Mouse (Mus musculus) cerebellum, adult 2 months (tissue): ENCODE data around the gene Cpd.

Experiments used
- CTCF ChIP-seq: fragments of 200-500 bp; IDR thresholded peaks from 2 replicates; pipeline ENCODE4 v1.5.1; 2011; ENCODE audit warnings: low read depth, mild to moderate bottlenecking, control low read depth, low read length, moderate library complexity, borderline replicate concordance; ENCODE audit not compliant: insufficient read depth
- POLR2A ChIP-seq: fragments of 200-500 bp; IDR thresholded peaks from 2 replicates; pipeline ENCODE4 v1.6.1; 2011; ENCODE audit warnings: low read length, control low read depth, borderline replicate concordance; ENCODE audit not compliant: insufficient read depth

DNA sequence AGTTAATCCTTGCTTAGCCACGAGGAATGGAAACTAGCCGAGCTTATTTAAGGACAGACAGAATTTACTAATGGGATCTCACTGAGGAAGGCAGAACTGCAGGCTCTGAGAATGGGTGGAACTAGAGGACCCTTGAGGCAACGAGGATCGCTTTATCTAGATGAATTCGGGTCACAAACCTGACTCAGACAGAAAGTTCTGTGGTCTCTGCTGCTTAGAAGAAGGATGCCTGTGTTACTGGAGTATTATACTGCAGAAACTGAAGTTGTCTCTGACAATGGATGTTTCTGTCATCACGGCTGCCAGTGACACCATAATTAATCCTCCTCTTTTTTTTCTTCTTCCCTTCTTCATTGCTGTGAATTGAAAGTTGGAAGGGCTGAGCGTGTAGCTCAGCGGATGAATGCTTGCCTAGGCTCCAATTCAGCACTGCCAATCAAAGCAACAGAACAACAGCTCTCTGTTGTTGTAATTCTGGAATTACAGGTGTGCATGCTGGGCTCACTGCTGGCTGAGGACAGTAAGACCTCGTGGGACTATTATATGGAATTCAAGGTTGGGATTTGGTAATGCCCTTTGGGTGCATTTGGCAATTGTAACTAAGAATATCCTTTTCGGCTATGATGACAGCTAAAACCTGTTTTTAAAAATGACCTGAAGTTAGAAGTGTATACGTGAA is 25.9 kb upstream of the Cpd start:
- no peak for TF ChIP-seq CTCF
- TF ChIP-seq POLR2A, result no peak
